Mouse (Mus musculus) right cerebral cortex, postnatal 10 days (tissue): ENCODE results near the gene Scfd2.

ENCODE experiments used
- DNase-seq, 2 experiments: peaks; one replicate each; pipeline ENCODE4 v3.0.0; 2021; ENCODE audit warnings: low spot score in 2 of 2

Gene Scfd2

DNA sequence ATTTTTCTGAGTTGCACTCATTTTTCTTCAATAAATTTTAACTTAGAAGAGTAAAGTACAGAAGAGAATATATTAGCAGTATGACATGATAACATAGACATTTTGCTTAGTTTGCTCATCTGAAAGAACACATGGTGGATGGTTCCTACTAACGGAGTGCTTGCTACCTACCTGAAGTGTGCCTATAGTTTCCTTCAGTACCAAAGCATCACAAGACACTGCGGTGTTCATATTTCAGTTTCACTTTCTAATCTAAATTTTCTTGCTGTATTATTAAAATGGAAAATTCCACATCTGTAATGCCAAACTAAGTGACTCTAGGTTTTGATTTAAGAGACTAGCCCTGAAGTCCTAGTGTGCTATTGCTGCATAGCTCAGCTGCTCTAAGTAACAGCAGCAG, 74.8 kb downstream of the Scfd2 start:
- no peak for DNase-seq

DNA sequence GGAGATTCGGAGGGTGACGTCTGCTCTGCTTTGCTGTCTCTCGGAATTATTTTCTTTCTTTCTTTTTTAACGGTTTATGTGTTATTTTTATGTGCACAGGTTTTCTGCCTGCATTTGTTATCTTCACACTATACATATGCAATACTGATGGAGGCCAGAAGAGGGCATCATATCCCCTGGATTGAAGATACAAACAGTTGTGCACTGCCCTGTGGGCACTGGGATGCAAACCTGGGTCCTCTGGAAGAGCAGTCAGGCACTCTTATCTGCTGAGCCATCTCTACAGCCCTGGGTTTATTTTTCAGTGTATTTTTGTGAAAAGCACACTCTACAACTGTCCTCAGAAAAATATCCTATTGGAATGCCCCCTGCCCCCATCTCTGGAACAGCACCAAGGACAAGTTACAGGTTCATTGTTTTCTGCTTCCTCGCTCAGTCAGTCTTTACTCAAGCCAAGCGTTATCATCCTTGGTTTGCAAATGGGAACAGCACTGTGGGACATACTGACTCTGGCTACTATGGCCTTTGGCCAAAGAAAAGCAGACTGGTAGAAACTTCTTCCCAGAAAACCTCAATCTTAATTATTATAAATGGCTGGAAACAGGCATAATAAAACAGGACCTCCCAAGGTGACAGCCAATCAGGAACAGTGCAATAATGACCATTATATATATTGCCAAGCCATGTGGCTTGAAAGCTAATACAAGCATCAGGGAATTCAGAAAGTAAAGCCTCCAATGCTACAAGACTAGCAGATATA, 75.9 kb downstream of the Scfd2 start:
- DNase-seq, result no peak

DNA sequence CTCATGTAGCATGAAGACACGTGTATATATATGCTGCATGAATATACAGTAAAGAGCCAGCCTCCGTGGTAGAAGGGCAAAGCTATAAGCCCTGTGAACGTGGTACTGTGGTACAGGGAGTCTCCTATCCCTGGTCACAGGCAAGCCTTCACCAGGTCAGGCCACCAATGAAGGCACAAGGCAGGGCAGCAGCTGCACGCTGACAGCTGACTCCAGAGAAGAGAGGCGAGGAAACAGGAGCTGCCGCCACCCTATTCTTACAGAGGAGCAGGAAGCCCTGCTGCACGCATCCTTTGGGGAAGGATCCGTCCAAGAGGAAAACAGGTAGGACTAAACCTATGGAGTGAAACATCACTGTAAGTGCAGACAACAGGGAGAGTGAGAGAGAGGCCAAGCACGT, 76.5 kb downstream of the Scfd2 start:
- DNase-seq, result no peak

DNA sequence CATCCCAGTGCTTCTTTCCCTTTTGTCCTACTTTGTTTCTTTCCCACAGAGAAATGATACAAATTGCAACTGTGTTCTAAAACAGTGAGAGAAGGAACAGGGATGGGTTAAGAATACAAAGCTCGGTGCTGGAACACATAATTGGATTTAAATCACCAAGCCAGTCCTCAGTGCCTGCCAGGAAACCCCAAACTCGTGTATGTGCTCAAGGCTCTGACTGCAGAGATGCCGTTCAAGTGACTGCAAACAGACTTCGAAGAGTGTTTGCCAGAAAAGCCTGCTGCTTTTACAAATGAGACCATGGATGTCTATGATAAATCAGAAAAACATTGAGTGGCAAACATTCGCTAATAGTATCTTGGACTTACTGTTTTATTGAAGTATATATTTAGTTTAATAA, 80.6 kb downstream of the Scfd2 start:
- no peak for DNase-seq

DNA sequence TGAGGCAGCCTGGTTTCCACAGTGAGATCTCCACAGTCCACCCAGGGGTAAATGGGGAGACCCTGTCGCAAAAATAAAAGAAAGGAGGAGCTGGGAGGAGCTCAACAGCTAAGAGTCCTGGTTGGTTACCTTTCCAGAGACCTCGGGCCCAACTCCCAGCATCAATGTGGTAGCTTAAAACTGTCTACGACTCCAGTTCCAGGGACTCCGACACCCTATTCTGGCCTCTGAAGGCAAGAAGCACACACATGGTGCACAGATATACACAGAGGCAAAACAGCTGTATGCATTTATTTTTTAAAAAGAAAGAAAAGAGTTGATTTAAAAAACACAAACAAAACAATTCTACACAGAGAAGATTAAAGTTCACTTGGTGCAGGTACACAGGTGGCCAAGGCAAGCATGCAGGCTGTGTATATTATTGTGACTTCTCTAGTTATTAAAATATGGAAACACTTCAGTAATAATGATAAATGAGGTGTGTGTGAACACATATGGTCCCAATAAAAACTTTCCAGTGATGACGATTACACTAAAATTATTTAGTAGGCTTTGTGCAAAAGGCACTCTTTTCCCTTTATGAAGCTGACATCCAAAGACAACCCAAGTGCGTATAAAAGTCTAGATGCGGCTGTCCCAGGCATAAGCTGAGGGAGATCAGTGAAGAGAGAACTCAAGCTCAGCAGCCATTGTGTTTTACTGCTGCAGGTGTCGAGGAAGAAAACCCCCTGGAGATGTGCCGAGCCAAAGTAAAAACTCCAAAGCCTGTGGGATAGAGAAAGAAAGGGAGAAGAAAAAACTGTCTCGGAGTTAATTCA, 83.8 kb downstream of the Scfd2 start:
- no peak for DNase-seq

DNA sequence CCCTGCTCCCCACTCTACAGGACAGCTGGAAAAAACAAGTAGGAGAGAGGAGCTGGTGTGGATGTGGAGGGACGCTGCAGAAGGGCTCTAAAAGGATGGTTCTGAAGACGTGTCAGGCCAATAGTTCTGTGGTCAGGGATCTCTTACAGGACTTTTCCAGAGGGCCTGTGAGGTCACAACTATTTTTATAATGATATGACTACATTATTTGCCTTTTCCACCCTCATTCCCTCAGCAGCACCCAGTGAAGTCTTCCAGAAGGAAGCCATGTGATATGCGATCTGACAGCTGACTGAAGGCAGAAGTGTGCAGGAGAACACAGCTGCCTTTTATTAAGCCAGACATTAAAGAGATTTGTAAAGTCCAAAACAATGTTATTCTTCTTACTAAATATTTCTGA, 85.7 kb downstream of the Scfd2 start:
- DNase-seq, result no peak

DNA sequence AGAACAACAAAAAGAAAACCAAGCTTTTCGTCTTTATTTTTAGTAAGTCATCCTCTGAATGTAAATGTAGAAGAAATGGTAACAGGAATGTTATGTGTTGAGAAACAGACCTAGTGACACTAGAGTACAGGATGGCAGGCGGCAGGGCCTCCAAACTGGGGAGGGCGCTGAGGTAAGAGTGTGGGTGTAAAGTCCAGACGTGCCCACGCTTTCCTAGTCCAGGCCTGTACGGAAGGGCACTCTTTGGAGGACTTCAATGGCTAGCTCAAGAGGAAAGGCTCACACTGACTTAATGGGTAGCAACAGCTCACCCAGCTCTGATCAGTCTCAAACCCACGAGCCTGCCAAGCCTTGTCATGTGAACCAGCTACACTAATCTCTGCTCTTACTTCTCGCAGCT, 93.2 kb downstream of the Scfd2 start:
- DNase-seq, result no peak

DNA sequence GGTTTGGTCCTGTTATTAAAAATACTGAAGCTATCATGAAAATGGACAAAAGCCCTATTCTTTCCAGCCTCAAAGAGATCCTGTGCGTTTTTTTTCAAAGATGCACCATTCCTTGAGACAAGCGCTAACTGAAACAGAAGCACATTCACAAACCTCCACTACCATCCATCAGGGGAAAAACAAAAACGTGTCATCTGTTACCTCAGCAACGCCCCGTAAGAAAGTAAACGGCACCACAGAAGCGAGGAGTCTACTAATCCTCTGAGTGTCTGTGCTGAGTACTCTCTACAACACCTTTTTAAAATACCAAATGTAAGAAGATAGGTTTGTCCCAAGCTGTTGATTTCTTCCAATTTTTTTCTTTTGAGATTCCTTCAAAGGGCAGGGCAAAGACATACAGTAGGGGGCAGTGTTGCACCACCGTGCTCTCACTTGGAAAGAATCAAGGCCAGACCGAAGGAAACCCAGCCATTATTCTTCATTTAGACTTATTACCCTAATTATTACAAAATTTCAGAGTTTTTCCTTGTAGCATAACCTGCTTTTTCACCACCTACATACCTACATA, 97.9 kb downstream of the Scfd2 start:
- peak; percentile 64 to 81 for DNase-seq

DNA sequence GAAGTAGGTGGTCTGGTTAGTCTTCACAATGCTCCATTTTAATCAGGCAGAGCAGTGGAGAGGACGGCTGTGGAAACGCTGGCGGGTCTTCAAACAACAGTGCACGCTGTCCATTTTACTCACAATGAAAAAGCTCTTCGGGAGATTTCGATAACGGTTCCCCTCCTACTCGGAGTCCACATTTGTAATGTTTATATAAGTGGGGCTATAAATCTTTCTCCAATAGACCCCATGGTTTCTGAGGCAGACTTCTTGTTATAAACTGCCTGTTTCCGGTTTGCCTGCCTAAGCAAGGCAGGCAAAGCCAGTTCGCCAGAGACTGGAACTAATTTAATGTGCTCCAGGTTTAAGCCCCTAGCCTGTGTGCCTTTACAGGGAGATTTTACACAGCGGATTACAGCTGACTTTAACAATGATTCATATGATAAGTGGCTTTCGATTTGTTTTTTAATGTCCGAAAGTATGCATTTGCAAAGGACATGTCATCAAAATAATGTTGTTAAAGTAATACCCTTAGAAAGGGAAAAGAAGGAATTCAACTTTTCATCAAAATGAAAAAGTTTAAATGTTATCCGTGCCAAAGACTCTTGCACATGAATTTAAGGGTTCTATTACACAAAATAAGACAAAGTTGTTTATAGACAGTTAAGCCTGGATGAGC, 98.5 kb downstream of the Scfd2 start:
- no peak for DNase-seq

DNA sequence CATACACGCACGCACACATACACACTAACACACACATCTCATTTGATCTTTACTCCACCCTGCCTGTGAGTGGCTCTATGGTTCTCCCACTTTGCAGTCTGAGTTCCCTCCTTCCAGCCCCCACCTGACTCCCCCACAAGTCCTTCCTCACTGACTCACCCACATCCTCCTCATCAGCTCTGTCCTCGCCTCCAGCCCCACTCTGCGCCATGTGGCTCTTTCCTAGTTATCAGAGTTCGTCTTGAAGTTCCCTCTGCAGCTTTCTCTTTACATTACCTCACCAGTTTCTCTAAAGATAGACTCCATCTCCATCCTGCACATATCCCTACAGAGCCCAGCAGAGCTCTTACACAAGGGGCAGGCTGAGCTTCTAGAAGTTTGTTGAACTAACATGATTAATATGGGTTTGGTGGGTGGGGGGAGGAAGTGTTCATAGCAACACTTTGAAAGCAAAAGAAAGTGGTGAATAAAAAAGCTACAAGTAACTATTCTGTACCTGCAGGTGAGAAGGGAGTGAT, 110.9 kb downstream of the Scfd2 start:
- no peak for DNase-seq

DNA sequence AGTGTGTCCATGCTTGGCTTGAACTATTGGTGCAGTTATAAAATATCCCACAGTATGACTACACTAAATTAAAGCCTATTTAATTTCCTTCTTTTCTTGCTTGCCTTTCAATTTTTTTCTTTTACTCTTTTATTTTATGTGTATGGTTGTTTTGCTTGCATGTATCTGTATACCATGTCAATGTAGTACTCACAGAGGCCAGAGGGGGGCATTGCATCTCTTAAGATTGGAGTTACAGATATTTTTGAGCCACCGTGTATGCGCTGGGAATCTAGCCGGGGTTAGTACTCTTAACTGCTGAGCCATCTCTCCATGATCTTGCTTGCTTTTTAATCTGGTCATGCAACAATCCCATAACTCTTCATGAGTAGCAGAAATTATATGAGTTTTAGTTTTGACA, 119.0 kb downstream of the Scfd2 start:
- DNase-seq, result no peak

DNA sequence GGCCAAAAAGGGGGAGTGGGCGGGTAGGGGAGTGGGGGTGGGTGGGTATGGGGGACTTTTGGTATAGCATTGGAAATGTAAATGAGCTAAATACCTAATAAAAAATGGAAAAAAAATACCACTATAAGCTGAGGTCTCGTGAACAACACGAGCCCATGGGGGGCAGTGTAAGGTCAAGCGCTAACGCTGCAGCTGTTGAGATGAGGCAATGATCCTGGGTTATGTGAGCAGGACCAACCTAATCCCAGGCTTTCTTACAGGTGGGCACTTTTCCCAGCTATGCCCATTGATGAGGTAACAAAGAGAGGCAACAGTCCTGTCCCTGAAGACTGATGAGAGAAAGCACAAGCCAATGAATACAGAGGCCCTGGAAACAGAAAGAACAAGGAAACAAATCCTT, 126.7 kb downstream of the Scfd2 start:
- no peak for DNase-seq

DNA sequence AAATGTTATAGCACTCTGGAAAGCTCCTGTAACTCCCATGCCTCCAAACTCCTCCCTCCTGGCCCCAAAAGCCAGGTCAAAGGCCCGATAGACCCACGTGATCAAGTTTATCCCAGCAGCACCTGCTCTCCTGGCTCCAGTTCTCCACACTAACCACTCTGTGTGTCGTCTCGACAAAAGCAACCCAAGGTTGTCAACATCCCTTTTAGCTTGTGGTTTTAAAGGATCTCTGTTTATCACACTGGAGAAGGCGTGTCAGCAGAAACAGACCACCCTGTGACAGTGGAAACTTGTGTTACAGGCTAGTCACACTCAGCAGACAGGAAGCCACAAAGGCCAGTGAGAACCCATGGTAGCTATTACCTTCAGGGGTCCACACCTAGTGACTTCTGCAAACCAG, 127.5 kb downstream of the Scfd2 start:
- DNase-seq, result no peak

DNA sequence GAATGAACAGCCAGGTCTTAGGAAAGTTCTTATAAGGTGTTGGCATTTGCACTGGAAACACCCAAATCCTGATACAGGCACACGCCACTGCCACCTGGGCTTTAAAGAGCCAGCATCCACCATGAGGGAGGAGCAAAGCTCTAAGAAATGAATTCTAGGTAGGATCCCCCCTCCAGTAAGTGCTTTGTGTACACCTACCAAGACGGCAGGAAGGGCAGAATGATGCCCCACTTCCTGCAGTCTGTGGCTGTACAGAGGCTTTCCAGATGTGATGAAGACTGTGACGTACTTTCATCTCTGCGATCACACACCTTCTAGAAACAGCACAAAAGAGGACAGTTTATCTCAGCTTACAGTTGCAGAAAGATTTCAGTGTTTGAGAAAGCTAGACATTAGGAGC, 128.9 kb downstream of the Scfd2 start:
- DNase-seq, result no peak

DNA sequence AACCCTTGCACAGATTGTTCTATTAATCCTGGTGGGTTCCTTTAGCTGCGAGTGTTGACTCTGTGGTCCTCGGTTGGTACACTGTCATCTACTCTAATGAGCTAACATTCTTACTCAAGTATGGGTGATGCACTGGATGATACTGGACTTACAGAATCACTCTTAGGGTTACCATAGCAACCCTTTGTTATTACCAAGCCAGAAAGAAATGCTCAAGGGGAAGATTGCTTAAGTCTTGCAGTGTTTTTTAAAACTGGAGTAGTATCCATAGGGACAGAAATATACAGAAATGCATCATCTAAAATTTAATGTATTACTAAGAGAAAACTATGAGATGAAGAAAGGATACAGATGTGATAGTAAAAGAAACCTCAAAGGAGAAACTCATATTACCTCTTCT, 139.8 kb downstream of the Scfd2 start:
- DNase-seq, result no peak

DNA sequence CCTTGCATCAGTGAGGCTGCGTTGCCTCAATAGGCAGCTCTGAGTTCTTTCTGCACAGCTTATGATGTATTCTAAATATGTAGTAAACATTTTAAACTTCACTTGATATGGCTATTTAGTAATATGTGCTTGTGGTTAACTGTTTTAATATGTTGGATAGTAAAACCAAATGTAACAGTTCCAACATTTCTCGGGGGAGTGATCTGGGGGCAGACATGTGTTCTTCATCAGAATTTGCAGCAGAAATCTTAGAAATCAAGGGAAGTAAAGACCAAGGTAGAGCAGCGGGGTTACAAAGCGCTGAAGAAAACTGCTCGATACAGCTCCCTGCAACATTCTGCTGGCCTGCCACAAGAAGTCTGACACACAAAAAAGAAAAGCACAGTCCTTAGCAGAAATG, 140.2 kb downstream of the Scfd2 start:
- no peak for DNase-seq

DNA sequence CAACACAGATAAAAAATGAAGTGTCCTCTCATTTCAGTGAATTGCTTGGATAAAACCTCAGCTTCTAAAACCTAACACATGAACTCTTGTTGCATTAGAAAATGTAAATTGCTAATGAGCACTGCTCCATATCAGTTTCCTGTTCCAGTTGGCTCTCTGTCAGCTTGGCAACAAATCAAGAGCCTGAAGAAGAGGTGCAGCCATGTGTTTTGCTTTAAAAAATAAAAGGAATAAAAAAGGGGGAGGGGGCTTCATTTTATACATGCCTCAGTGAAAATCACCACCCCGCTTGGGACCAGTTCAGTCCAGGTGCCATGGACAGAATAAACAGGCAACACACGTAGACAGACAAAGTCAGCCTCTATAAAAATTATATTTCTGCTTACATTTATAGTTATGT, 142.7 kb downstream of the Scfd2 start:
- DNase-seq, result peak; percentile 39 to 58

DNA sequence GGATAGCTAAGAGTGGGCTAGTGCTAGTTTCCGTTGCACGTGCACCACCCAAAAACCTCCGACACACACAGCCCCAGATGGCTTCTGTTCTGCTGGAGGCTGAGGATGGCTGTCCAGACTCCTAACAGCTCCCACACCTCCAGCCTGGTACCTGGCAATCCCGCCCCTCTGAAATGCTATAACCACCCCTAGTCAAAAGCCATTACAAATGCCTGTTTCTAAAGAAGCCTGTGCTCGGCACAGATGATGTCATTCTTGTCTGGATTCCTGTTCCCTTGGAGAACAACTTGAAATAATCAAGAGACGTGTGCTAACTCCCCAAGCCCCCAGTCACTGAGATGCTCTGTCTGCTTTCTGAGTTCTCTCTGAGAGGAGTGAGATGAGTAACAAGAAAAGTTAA, 143.5 kb downstream of the Scfd2 start:
- DNase-seq, result no peak

DNA sequence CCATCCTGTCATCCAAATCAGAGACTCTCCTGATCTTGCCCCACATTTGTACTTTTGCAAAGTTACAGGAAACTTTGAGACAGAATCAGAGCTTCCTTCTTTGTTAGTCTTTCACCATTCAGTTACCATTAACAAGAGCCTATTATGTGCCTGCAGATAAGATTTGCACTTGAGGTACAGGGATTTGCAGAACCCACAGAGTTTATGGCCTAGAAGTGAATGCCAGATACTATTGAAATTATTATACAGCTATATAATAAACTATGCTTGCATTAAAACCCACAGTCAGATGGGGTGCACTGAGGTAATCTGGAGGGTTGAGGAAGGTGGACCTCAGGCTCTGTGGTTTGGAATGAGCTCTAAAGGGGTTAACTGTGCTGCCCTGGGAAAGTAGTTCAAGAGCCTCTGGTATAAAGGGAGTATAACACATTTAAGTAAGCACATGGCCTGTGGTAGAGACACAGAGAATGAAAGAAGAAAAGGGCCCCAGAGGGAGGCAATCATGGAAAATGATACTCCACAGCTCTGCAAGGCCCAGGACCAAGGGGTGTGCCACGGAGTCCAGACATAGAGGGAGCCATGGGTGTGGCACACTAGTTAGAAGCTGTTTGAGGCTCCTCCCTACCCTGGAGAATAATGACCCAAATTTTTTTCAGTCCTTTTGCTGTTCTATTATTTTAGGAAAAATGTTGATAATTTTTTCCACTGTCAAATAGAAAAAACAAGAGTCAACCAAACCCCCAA, 144.2 kb downstream of the Scfd2 start:
- no peak for DNase-seq

DNA sequence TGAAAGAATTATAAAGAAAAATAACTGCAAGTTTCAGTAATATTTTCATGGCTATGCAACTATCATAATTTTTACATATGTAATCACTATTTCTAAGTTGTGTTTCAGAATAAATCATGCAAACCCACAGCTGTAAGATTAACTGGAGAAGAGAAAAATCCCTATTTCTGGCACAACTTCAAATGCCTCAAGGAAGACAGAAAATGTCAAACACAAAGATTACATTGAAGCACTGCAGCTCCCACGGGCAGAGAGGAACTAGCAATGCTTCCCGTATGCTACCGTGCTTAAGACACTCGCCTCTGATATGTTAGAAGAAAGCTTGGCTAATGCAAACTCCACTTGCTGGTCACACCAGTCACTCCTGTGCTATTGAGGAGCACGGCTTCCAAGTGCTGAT, 151.5 kb downstream of the Scfd2 start:
- DNase-seq, result no peak

DNA sequence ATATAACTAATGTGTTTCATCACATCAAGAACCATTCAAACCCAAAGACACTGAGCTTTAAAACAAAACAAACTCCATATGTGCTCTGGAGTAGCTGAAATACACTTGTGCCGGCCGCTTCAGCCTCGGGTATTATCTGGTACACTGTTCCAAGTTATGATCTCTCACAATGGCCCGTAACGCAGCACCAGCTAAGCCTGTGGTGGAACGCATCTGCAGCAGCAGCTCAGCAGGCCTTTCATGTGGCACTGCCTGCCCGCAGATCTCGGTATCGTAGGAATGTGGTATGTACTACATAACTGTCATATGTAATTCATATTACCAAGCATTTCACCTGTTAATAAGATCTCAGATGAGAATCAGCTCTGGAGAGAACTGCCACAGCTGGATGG, 164.9 kb downstream of the Scfd2 start:
- DNase-seq, result no peak
